Mouse (Mus musculus) G1E (cell line): ENCODE results near the gene Colgalt1.

ENCODE experiments used
- CTCF ChIP-seq: IDR thresholded peaks from 2 replicates; pipeline ENCODE4 v1.5.1; 2012; ENCODE audit warnings: low read depth, low read length, inconsistent platforms, mixed read lengths
- GATA1 ChIP-seq: IDR thresholded peaks from 2 replicates; pipeline ENCODE4 v1.6.1; 2012; ENCODE audit warnings: borderline replicate concordance, low read length, inconsistent platforms, mixed read lengths
- GATA2 ChIP-seq: IDR thresholded peaks from 2 replicates; pipeline ENCODE4 v1.6.1; 2012; ENCODE audit warnings: low read depth, low read length, inconsistent platforms, borderline replicate concordance
- POLR2AphosphoS5 ChIP-seq: IDR thresholded peaks from 2 replicates; pipeline ENCODE4 v1.6.1; 2012; ENCODE audit warnings: low read depth, low read length, inconsistent platforms; ENCODE audit not compliant: insufficient replicate concordance
- TAL1 ChIP-seq: conservative IDR thresholded peaks from 2 replicates; pipeline ENCODE4 v1.6.1; 2012; ENCODE audit warnings: low read depth, low read length, inconsistent platforms, mixed read lengths

- TF ChIP-seq CTCF = no peak
- no peak for TF ChIP-seq POLR2AphosphoS5
- no peak for TF ChIP-seq GATA2
- no peak for TF ChIP-seq GATA1
- no peak for TF ChIP-seq TAL1
These were observed 16.0 kb downstream of the Colgalt1 start for GRCm38 (mm10) chr8:71626753-71627152.
